Mouse (Mus musculus): ENCODE results near the gene Camta1.

- TF ChIP-seq CTCF (IDR thresholded peaks at IDR 0.05; ENCODE audit: borderline replicate concordance, insufficient read depth, low read depth, low read length), result peak; percentile 73; the same call in 1 of the 2 replicates
- TF ChIP-seq POLR2A (IDR thresholded peaks at IDR 0.05; ENCODE audit: borderline replicate concordance, insufficient read depth, low read length), result no peak
These were observed 222.7 kb downstream of the Camta1 start for GRCm38 (mm10) chr4:151638941-151639340.
